Mouse (Mus musculus): Measurements from ENCODE around the gene Gm853.

- TF ChIP-seq POLR2A (IDR thresholded peaks at IDR 0.05; ENCODE audit: borderline replicate concordance, extremely low read depth, insufficient read depth, insufficient read length, poor library complexity, severe bottlenecking) = no peak
- no peak for TF ChIP-seq CTCF (IDR thresholded peaks at IDR 0.05; ENCODE audit: borderline replicate concordance, extremely low read depth, insufficient read depth, insufficient read length)
Measured at GRCm38 (mm10) chr4:130177536-130177935, 44.7 kb downstream of the Gm853 start.

Measured in brain, embryonic 14.5 days (tissue).